Mouse (Mus musculus): ENCODE results near the gene Rd3l. TPM values are rescaled to one million over a fixed set of nuclear protein-coding genes. Genes with fewer than 3 reads are reported as not detected.

Rd3l gene
- polyA plus RNA-seq, 1 experiment from 2014 or later: not detected

DNA sequence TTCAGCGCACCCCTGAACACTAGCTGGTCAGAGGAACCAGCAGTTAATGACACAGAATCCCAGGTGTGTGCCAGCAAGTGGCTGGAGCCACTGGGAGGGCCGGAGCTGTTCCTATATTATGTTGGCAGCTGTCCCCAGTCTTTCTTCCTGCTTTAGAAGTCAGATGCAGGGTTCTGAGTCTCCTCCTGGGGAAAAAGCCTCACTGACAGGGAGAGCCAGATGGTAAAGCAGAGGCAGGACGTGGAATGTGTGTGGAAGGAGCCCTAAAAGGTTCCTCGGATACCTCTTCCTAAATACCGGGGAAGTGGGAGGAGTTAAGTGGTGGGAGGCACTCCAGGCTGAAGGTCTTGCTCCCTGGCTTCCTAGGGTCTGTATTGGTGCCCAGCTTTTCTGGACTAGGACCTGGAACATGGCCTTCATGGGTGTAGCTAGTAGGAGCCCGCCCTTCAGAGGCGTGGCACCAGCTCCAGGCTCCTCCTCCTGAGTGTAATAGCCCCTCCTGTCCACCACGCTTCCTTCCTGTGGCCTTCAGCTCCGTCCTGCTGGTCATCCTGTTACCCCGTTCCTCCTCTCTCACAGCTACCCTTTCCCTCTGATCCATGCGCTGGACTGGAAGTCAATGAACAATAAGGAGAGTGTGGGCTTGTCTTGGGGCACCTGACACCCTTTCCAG lies 47.9 kb downstream of the Rd3l start:
- H3K36me3 ChIP-seq: no peaks in the 10 kb centered on the region
- H3K4me1 ChIP-seq: peaks cover 54% of the 10 kb centered on the region
- peak overlapping the region; percentile 65 for H3K27ac ChIP-seq
- H3K9me3 ChIP-seq (replicated peaks): no peaks in the 10 kb centered on the region
- 62% methylated on average over 11 of the region's 11 CpGs for WGBS
- H3K4me3 ChIP-seq: no peak overlapping the region
- DNase-seq (ENCODE audit: low spot score): no peak
- H3K27me3 ChIP-seq (ENCODE audit: low read depth, poor library complexity, severe bottlenecking): no peaks in the 10 kb centered on the region

DNA sequence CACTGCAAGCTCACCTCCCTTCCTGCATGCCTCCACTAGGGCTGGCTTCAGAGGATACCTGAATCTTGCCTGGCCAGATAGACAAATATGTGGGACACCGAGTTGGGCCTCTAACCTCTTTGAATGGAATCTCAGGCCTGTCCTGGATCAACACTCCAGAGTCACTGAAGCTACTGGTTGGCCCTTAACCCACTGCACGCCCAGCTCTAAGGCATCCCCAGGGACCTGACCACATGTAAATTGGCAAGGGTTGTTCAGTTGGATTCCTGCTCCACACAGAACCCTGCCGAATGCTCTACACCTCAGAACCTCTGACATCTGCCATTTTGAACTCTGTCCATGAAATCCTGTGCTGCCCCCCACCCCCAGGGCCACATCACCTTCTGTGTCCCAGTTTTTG lies 48.6 kb downstream of the Rd3l start:
- H3K4me1 ChIP-seq: peaks cover 47% of the 10 kb centered on the region
- no peak overlapping the region for H3K4me3 ChIP-seq
- H3K36me3 ChIP-seq: no peaks in the 10 kb centered on the region
- 77% methylated on average over 3 of the region's 3 CpGs for WGBS
- H3K9me3 ChIP-seq (replicated peaks): no peaks in the 10 kb centered on the region
- no peak for DNase-seq (ENCODE audit: low spot score)
- H3K27ac ChIP-seq: peak overlapping the region; percentile 65
- no peaks in the 10 kb centered on the region for H3K27me3 ChIP-seq (ENCODE audit: low read depth, poor library complexity, severe bottlenecking)

DNA sequence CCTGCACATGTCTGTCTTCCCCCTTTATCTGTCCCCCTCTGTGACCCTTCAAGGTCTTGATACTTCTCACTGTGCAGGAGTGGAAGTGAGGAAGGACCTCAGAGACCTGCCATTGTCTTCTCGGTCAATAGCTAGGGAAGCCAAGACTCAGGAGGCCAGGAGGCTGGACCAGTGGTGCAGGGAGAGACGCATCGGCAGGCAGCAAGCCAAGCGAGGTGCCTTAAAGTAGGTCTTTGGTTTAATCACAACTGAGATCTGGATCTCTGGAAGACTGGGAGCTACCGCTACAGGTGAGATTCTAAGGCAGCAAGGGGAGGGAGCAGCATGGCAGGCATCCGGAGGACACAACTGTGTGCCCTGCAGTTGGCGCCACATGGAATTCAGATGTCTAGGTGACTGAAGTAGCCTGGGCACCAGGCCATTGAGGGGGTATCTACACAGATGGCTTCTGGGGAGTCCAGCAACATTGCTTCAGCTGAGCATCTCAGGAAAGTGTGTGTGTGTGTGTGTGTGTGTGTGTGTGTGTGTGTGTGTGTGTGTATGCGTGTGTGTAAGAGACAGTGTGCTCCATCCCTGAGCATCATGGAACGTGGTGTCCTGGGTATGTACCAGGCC lies 49.6 kb downstream of the Rd3l start:
- DNase-seq (ENCODE audit: low spot score): no peak
- H3K4me1 ChIP-seq: peaks cover 37% of the 10 kb centered on the region
- 0 out of 2 replicates have a peak overlapping the region, but pooled peaks have one; percentile 15 for H3K27ac ChIP-seq
- H3K36me3 ChIP-seq: no peaks in the 10 kb centered on the region
- no peaks in the 10 kb centered on the region for H3K9me3 ChIP-seq (replicated peaks)
- no peaks in the 10 kb centered on the region for H3K27me3 ChIP-seq (ENCODE audit: low read depth, poor library complexity, severe bottlenecking)
- no peak overlapping the region for H3K4me3 ChIP-seq
- 88% methylated on average over 9 of the region's 9 CpGs for WGBS

Other genes starting within 250 kb of the Rd3l start
- gene Klc1, start 222.5 kb downstream of the Rd3l start, polyA plus RNA-seq (2016; fragmentation: Nextera tagmentation; extraction: Ambion mirVana): 87.5 and 98.0 TPM in 2 replicates
- 21.6 and 23.9 TPM in 2 replicates for gene Xrcc3, start 167.4 kb downstream of the Rd3l start, polyA plus RNA-seq (2016; fragmentation: Nextera tagmentation; extraction: Ambion mirVana)
- gene Zfyve21, start 167.1 kb downstream of the Rd3l start, polyA plus RNA-seq (2016; fragmentation: Nextera tagmentation; extraction: Ambion mirVana): 69.8 and 75.8 TPM in 2 replicates
- 4.8 and 6.0 TPM in 2 replicates for gene Ppp1r13b, start 73.2 kb downstream of the Rd3l start, polyA plus RNA-seq (2016; fragmentation: Nextera tagmentation; extraction: Ambion mirVana)
- gene Atp5mpl, start 14.3 kb downstream of the Rd3l start, polyA plus RNA-seq (2016; fragmentation: Nextera tagmentation; extraction: Ambion mirVana): 608 and 623 TPM in 2 replicates
- 0.65 and 0.69 TPM in 2 replicates for gene Tdrd9, start 9.8 kb downstream of the Rd3l start, polyA plus RNA-seq (2016; fragmentation: Nextera tagmentation; extraction: Ambion mirVana)
- 1.2 and 2.2 TPM in 2 replicates for gene Aspg, start 125.4 kb upstream of the Rd3l start, polyA plus RNA-seq (2016; fragmentation: Nextera tagmentation; extraction: Ambion mirVana)
- gene Kif26a, start 164.9 kb upstream of the Rd3l start, polyA plus RNA-seq (2016; fragmentation: Nextera tagmentation; extraction: Ambion mirVana): 2.8 and 3.9 TPM in 2 replicates